Mouse (Mus musculus): ENCODE data around the gene Nedd8. TPM values are rescaled to one million over a fixed set of nuclear protein-coding genes. Genes with fewer than 3 reads are reported as not detected.
A peak's percentile ranks its signal among the peaks of the same experiment; 100 is the strongest.

The Nedd8 gene
- polyA plus RNA-seq, 1 experiment from 2014 or later, result 322 TPM

DNA sequence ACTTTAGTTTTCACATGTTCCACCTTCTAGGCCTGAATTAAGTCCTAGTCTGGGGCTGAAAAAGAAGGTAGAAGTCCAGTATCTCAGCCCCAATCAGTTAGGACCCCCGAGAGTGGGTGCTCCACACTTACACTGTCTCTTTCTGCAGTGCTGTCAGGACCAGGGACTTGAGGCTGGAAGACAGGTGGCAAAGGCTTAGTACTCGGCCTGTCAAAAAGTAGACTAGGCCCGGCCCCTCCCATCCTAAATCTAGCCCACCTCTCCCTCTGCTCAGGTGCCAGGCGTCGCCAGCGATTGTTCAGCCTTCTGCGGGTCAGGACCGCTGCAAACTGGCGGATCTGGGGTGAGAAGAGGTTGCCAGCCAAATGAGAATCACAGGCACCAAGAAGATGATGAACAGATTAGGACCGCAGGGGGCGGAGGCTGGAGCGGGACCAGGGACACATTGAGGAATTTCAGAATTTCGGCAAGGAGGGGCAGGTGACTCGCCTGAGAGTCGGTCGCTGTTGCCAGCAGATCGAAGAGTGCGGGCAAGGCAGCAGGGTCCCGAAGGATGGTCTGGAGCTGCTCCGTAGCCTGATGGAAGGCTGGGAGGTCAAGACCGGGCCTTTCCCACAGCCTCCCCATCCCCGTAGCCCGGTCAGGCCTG lies 36.9 kb downstream of the Nedd8 start:
- peak overlapping the region; percentile 67 for H3K9ac ChIP-seq
- H3K27ac ChIP-seq, result peak overlapping the region; percentile 66; the same call in 1 of the 2 replicates
- WGBS (ENCODE audit: insufficient replicate concordance), result 3% methylated on average over 23 of the region's 23 CpGs
- ATAC-seq, result peak; percentile 27; the same call in 1 of the 2 replicates
- peak overlapping the region; percentile 69 for H3K4me3 ChIP-seq
- H3K36me3 ChIP-seq, result peaks cover 86% of the 10 kb centered on the region
- H3K4me1 ChIP-seq, result peaks cover 30% of the 10 kb centered on the region
- H3K4me2 ChIP-seq, result peak overlapping the region; percentile 97
- H3K27me3 ChIP-seq (replicated peaks), result no peaks in the 10 kb centered on the region
- no peaks in the 10 kb centered on the region for H3K9me3 ChIP-seq (replicated peaks)

DNA sequence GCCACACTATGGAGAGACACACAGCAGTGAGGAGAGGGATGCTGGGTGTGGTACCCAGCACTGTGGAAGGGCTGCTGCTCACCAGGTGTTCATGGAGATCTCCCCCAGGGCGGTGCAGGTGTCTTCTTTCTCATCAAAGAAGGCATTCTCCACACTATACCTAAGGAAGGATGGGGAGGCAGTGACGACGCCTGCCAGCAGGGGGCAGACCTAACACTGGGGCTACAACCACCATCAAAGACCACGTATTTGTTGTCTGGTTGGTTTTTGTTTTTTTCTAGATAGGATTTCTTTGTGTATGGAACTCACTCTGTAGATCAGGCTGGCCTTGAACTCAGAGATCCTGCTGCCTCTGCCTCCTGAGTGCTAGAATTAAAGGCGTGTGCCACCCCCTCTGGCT lies 42.6 kb downstream of the Nedd8 start:
- H3K9me3 ChIP-seq (replicated peaks), result no peaks in the 10 kb centered on the region
- ATAC-seq, result no peak
- WGBS (ENCODE audit: insufficient replicate concordance), result 39% methylated on average over 5 of the region's 5 CpGs
- H3K27ac ChIP-seq, result no peak overlapping the region
- H3K36me3 ChIP-seq, result peaks cover 100% of the 10 kb centered on the region
- peaks cover 30% of the 10 kb centered on the region for H3K4me1 ChIP-seq
- H3K9ac ChIP-seq, result no peak overlapping the region
- H3K27me3 ChIP-seq (replicated peaks), result no peaks in the 10 kb centered on the region
- H3K4me2 ChIP-seq, result no peak overlapping the region
- H3K4me3 ChIP-seq, result no peak overlapping the region

DNA sequence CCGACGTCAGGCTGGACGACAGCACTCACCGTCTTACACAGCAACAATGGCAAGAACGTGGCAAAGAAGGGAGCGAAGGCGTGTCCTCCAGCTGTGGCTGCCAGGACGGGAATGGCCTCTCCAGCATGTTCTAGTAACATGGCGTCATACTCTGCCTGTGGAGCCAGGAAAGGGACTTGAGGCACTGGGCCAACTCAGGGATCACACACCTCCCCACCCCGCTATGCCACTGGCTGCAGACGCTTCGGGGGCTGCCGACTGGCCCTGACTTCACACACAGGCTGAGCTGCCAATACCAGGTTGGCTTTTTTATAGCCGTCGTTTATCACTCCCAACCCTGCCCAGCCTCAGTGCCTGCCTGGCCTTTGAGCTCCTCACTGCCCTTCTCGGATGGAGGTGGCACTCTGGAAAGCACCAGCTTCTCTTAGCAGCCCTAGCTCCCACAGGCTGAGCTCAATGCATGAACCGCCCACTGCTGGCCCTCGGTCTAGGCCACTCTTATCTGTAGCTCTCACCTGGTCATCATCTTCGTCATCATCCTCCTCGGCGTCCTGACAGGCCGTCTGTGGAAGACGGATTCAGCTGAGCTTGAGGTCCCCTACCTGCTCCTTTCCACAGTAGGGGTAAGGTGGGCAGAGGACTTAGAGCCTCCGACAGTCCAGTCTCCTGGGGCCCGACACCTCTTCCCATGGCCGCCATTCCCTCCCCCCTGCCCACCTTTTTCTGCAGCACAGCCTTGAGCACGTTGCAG lies 43.7 kb downstream of the Nedd8 start:
- Histone ChIP-seq H3K36me3 (peaks cover 97% of the 10 kb centered on the region), H3K4me3 (no peak overlapping the region), H3K27ac (no peak overlapping the region), H3K4me2 (no peak overlapping the region), H3K4me1 (peaks cover 25% of the 10 kb centered on the region), H3K9me3 (replicated peaks) (no peaks in the 10 kb centered on the region), H3K9ac (no peak overlapping the region), H3K27me3 (replicated peaks) (no peaks in the 10 kb centered on the region)
- 78% methylated on average over 27 of the region's 27 CpGs for WGBS (ENCODE audit: insufficient replicate concordance)
- ATAC-seq, result peak; percentile 40; the same call in 1 of the 2 replicates

DNA sequence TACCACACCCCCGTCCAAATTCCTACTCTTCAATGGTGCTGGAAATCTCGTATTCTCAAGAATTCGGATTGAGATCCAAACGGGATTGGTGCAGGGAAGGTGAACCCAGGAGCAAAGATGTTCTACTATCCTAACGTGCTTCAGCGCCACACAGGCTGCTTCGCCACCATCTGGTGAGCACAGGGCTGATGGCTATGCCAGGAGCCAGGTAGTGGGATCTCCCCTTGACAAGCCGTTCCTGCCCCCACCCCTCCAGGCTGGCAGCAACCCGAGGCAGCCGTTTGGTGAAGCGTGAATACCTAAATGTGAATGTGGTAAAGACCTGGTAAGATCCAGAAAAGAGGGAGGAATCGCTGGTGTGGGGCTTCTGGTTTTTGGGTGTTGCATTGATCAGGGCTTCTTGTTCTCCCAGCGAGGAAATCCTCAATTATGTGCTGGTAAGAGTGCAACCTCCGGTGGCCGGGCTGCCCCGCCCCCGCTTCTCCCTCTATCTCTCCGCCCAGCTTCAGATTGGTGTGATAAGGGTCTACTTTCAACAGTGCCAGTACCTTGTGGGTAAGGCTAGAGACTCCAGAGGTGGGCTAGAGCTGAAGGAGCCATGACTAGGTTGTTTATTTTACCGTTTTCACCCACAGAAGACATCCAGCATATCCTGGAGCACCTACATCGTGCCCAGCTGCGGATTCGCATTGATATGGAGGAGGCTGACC lies 53.3 kb downstream of the Nedd8 start:
- Histone ChIP-seq H3K9ac (peak overlapping the region; percentile 54), H3K27ac (peak overlapping the region; percentile 58; the same call in 1 of the 2 replicates), H3K9me3 (replicated peaks) (no peaks in the 10 kb centered on the region), H3K4me1 (peaks cover 74% of the 10 kb centered on the region), H3K4me3 (peak overlapping the region; percentile 46), H3K27me3 (replicated peaks) (no peaks in the 10 kb centered on the region), H3K36me3 (peaks cover 1% of the 10 kb centered on the region; the same call in 1 of the 2 replicates), H3K4me2 (peak overlapping the region; percentile 80)
- 19% methylated on average over 22 of the region's 22 CpGs for WGBS (ENCODE audit: insufficient replicate concordance)
- peak; percentile 62 for ATAC-seq

DNA sequence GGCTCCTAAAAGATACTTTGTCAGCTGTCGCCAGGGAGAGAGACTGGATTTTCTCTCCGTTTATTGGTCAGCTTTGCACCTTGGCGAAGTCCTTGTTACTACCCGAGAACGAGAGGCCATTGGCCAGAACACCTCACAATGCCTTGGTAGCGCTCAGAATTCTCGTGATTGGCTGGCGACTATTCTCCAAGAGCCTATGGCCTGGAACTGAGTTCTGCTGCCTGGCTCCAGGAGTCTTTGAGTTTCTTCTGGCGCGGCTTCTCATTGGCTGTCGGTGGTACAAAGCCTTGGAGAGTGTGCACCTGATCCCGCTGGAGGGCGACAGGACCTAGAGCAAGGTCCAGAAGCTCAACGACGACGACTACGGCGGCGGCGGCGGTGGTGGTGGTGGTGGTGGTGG lies 54.1 kb downstream of the Nedd8 start, which contains the start of gene Rec8:
Gene Rec8, plus strand, starts transcription at position 216 of the 400 bp plus-strand sequence.
- ATAC-seq, result peak; percentile 65
- H3K4me3 ChIP-seq, result peak within 1 kb of the TSS; percentile 46
- H3K36me3 ChIP-seq, result no peaks in the 10 kb centered on the region
- peaks cover 81% of the 10 kb centered on the region for H3K4me1 ChIP-seq
- H3K27me3 ChIP-seq (replicated peaks), result no peaks in the 10 kb centered on the region
- peak within 1 kb of the TSS; percentile 80 for H3K4me2 ChIP-seq
- 22% methylated on average over 21 of the region's 21 CpGs for WGBS (ENCODE audit: insufficient replicate concordance)
- H3K27ac ChIP-seq, result peak within 1 kb of the TSS; percentile 58
- H3K9me3 ChIP-seq (replicated peaks), result no peaks in the 10 kb centered on the region
- peak within 1 kb of the TSS; percentile 54 for H3K9ac ChIP-seq

DNA sequence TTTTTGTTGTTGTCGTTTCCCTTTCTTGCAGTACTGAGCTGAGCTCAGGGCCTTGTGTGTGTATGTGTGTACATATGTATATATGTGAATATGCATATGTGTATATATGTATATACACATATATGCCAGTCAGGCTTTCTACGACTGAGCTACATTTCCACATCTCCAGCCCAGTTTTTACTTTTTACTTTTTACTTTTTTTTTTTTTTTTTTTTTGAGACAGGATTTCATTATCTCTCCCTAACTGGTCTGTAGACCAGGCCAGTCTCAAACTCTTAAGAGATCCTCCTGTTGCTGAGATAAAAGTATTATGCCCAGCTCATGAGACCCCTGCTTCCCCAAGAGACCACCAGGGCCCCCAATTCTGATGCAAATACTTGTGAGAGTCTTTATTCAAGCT lies 55.1 kb downstream of the Nedd8 start:
- no peaks in the 10 kb centered on the region for H3K27me3 ChIP-seq (replicated peaks)
- H3K9me3 ChIP-seq (replicated peaks), result no peaks in the 10 kb centered on the region
- H3K27ac ChIP-seq, result peak overlapping the region; percentile 72
- H3K9ac ChIP-seq, result no peak overlapping the region
- peaks cover 76% of the 10 kb centered on the region for H3K4me1 ChIP-seq
- H3K36me3 ChIP-seq, result no peaks in the 10 kb centered on the region
- 65% methylated on average over 2 of the region's 2 CpGs for WGBS (ENCODE audit: insufficient replicate concordance)
- ATAC-seq, result no peak
- no peak overlapping the region for H3K4me2 ChIP-seq
- H3K4me3 ChIP-seq, result no peak overlapping the region

DNA sequence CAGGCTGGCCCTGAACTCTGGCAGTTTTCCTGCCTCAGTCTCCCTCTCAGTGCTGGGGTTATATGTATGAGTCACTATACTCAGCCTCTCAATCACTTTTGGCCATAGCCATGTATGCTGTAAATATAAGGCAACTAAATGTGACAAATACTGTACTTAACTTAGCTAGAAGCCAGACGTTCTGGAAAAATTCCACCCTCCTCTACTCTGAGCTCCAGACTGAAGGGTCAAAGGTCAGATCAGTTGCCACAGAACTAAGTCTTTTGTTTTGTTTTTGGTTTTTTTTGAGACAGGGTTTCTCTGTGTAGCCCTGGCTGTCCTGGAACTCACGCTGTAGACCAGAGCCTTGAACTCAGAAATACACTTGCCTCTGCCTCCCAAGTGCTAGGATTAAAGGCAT lies 56.0 kb downstream of the Nedd8 start:
- H3K4me2 ChIP-seq, result no peak overlapping the region
- H3K9me3 ChIP-seq (replicated peaks), result no peaks in the 10 kb centered on the region
- H3K27ac ChIP-seq, result peak overlapping the region; percentile 83
- H3K36me3 ChIP-seq, result peaks cover 1% of the 10 kb centered on the region
- no peak for ATAC-seq
- H3K4me3 ChIP-seq, result no peak overlapping the region
- 72% methylated on average over 2 of the region's 2 CpGs for WGBS (ENCODE audit: insufficient replicate concordance)
- no peaks in the 10 kb centered on the region for H3K27me3 ChIP-seq (replicated peaks)
- peaks cover 71% of the 10 kb centered on the region for H3K4me1 ChIP-seq
- H3K9ac ChIP-seq, result 0 out of 2 replicates have a peak overlapping the region, but pooled peaks have one; percentile 6

DNA sequence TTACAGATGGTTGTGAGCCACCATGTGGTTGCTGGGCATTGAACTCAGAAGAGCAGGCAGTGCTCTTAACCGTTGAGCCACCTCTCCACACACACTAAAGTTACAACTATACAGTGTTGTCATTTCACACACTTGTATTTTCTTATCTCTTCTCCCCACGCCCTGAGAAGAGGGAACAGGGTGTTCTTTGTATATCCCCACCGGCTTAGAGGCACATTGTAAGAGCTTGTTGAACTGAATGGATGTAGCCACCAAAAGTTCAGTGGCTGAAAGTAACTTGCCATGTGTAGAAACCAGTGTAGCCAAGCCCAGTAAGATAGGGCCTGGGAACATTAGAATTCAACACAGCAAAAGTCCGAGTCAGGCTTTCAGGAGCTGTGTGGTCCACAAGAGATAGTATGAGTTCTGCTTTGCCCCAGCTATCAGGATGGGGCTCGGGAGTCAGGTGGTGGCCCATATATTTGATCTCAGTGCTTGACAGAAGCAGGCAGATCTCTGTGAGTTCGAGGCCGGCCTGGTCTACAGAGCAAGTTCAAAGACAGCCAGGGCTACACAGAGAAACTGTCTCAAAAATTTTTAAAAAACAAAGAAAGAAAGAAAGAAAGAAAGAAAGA lies 57.3 kb downstream of the Nedd8 start:
- peak overlapping the region; percentile 20; the same call in 1 of the 2 replicates for H3K4me2 ChIP-seq
- H3K27me3 ChIP-seq (replicated peaks), result no peaks in the 10 kb centered on the region
- peaks cover 11% of the 10 kb centered on the region for H3K36me3 ChIP-seq
- H3K4me1 ChIP-seq, result peaks cover 69% of the 10 kb centered on the region
- 29% methylated on average over 7 of the region's 7 CpGs for WGBS (ENCODE audit: insufficient replicate concordance)
- H3K9ac ChIP-seq, result 0 out of 2 replicates have a peak overlapping the region, but pooled peaks have one; percentile 28
- peak overlapping the region; percentile 83 for H3K27ac ChIP-seq
- H3K4me3 ChIP-seq, result no peak overlapping the region
- ATAC-seq, result peak; percentile 84
- no peaks in the 10 kb centered on the region for H3K9me3 ChIP-seq (replicated peaks)

DNA sequence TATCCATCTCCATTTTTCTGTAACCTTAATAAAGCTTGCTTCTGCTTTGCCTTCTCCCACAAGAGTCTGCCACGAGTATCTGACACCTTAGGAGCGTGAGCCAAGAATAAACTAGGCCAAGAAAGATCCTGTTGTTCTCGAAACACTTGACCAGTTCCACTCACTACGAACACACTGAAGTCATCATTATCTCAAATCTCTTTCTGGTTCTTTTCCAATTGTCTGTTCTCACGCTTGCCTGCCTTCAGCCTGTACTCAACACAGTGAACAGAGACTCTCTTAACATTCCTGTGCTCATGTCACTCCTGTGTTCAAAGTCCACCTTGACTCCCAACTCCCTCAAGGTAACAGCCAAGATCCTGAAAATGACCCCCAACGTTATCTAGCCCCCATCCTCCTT lies 58.6 kb downstream of the Nedd8 start:
- ATAC-seq, result no peak
- 69% methylated on average over 6 of the region's 6 CpGs for WGBS (ENCODE audit: insufficient replicate concordance)
- H3K4me1 ChIP-seq, result peaks cover 56% of the 10 kb centered on the region
- no peak overlapping the region for H3K4me2 ChIP-seq
- no peak overlapping the region for H3K4me3 ChIP-seq
- H3K9me3 ChIP-seq (replicated peaks), result no peaks in the 10 kb centered on the region
- H3K9ac ChIP-seq, result no peak overlapping the region
- H3K36me3 ChIP-seq, result peaks cover 24% of the 10 kb centered on the region
- peak overlapping the region; percentile 63; the same call in 1 of the 2 replicates for H3K27ac ChIP-seq
- H3K27me3 ChIP-seq (replicated peaks), result no peaks in the 10 kb centered on the region
